Mouse (Mus musculus) liver, postnatal 0 days (tissue): Measurements from ENCODE around the gene Tent5b.

Source experiments
- CTCF ChIP-seq: sonication (generic); IDR thresholded peaks from 2 replicates; pipeline ENCODE4 v1.5.1; 2016; ENCODE audit warnings: antibody characterized with exemption, low read depth
- EP300 ChIP-seq: IDR thresholded peaks from 2 replicates; pipeline ENCODE4 v1.6.1; 2016; ENCODE audit warnings: antibody characterized with exemption, low read depth, mild to moderate bottlenecking

DNA sequence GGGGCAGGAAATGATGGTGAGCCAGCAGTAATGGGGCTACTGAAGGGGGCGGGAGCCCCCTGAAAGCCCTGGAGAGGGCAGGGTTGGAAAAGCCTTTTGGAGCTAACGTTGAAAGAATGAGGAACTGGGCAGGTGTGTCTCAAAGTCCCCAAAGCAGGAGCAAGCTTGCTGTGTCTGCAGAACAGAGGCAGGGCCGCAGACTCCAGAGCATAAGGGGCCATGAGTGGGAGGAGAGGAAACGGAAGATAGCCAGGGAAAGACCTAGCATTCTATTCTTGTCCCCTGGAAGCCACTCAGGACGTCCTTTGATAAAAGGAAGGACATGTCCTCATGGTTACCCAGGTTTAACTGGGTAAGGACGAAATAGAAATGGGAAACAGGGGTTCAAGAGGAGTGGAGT, 16.7 kb upstream of the Tent5b start:
- TF ChIP-seq CTCF = no peak
- no peak for TF ChIP-seq EP300
